Mouse (Mus musculus): Measurements from ENCODE around the gene Gucy2e. TPM values are rescaled to one million over a fixed set of nuclear protein-coding genes. Genes with fewer than 3 reads are reported as not detected.

Gucy2e gene
- 0.02 TPM in 1 of 2 replicates, not detected in the other for polyA plus RNA-seq (2012; rRNA removed)

GRCm38 (mm10) chr11:69236926-69237260 is at the start of gene Gucy2e:
Gucy2e (minus strand) TSS chr11:69237036.

GRCm38 (mm10) chr11:69197743-69198142 is 39.1 kb downstream of the Gucy2e start, which contains the start of gene Alox8:
Alox8 (minus strand) TSS chr11:69197843.

Other genes with a start within 250 kb of the Gucy2e start
- gene Pfas, start 228.6 kb downstream of the Gucy2e start, polyA plus RNA-seq (2012; rRNA removed) = 3.1 and 4.6 TPM in 2 replicates
- gene Ctc1, start 221.1 kb downstream of the Gucy2e start, polyA plus RNA-seq (2012; rRNA removed) = 12.6 and 16.5 TPM in 2 replicates
- gene Aurkb, start 191.4 kb downstream of the Gucy2e start, polyA plus RNA-seq (2012; rRNA removed) = 16.9 and 18.1 TPM in 2 replicates
- gene Borcs6, start 177.3 kb downstream of the Gucy2e start, polyA plus RNA-seq (2012; rRNA removed) = 10.7 and 19.3 TPM in 2 replicates
- 15.9 and 17.7 TPM in 2 replicates for gene Tmem107, start 166.2 kb downstream of the Gucy2e start, polyA plus RNA-seq (2012; rRNA removed)
- 78.1 and 119 TPM in 2 replicates for gene Vamp2, start 148.5 kb downstream of the Gucy2e start, polyA plus RNA-seq (2012; rRNA removed)
- gene Per1, start 141.8 kb downstream of the Gucy2e start, polyA plus RNA-seq (2012; rRNA removed) = 9.6 and 9.8 TPM in 2 replicates
- gene Hes7, start 116.6 kb downstream of the Gucy2e start, polyA plus RNA-seq (2012; rRNA removed) = 1.00 and 1.9 TPM in 2 replicates
- gene 9130213A22Rik, start 114.4 kb downstream of the Gucy2e start, polyA plus RNA-seq (2012; rRNA removed) = 0.53 and 0.80 TPM in 2 replicates
- 35.1 and 49.7 TPM in 2 replicates for gene Aloxe3, start 111.1 kb downstream of the Gucy2e start, polyA plus RNA-seq (2012; rRNA removed)
- 27.0 and 30.6 TPM in 2 replicates for gene Alox12b, start 80.0 kb downstream of the Gucy2e start, polyA plus RNA-seq (2012; rRNA removed)
- gene Alox8, start 39.2 kb downstream of the Gucy2e start, polyA plus RNA-seq (2012; rRNA removed) = 0.18 TPM in 1 of 2 replicates, not detected in the other
- 2.4 and 2.7 TPM in 2 replicates for gene Cntrob, start 86.7 kb upstream of the Gucy2e start, polyA plus RNA-seq (2012; rRNA removed)
- gene Trappc1, start 86.9 kb upstream of the Gucy2e start, polyA plus RNA-seq (2012; rRNA removed) = 11.5 and 14.4 TPM in 2 replicates
- 0.76 and 1.3 TPM in 2 replicates for gene Kcnab3, start 89.2 kb upstream of the Gucy2e start, polyA plus RNA-seq (2012; rRNA removed)
- gene Rnf227, start 103.4 kb upstream of the Gucy2e start, polyA plus RNA-seq (2012; rRNA removed) = 1.6 and 12.4 TPM in 2 replicates
- 44.4 and 47.6 TPM in 2 replicates for gene Chd3, start 132.4 kb upstream of the Gucy2e start, polyA plus RNA-seq (2012; rRNA removed)
- 96.6 and 133 TPM in 2 replicates for gene Naa38, start 158.5 kb upstream of the Gucy2e start, polyA plus RNA-seq (2012; rRNA removed)
- 3.3 TPM in 2 replicates for gene Cyb5d1, start 158.6 kb upstream of the Gucy2e start, polyA plus RNA-seq (2012; rRNA removed)
- gene Tmem88, start 161.2 kb upstream of the Gucy2e start, polyA plus RNA-seq (2012; rRNA removed) = 22.8 and 37.9 TPM in 2 replicates
- 9.5 and 10.6 TPM in 2 replicates for gene Kdm6b, start 176.6 kb upstream of the Gucy2e start, polyA plus RNA-seq (2012; rRNA removed)

Measured in stomach, adult 2 months (tissue).